Mouse (Mus musculus) effector memory CD4-positive, alpha-beta T cell, adult 7 months (primary cell): Measurements from ENCODE around the gene Prb1. TPM values are rescaled to one million over a fixed set of nuclear protein-coding genes. Genes with fewer than 3 reads are reported as not detected.

Experiments used
- polyA plus RNA-seq: library from polyadenylated mRNA; unstranded; fragments of 100-300 nt; shearing (Covaris generic); gene quantifications from one replicate; pipeline ENCODE4 v1.2.1, GENCODE M21; 2017

Gene Prb1
- not detected for polyA plus RNA-seq

GRCm38 (mm10) chr6:132210421-132210820 lies at the start of gene Prb1:
Gene Prb1 (minus strand): TSS chr6:132210521.

Other genes starting within 250 kb of the Prb1 start
- gene Prpmp5, start 104.2 kb upstream of the Prb1 start, polyA plus RNA-seq = not detected
- not detected for gene Gm8882, start 153.6 kb upstream of the Prb1 start, polyA plus RNA-seq